Mouse (Mus musculus) embryonic fibroblast, embryonic 13.5 days (primary cell): ENCODE measurements at regions not wholly inside any gene's neighbourhood (a gene's known extent, or its start where the extent isn't known, plus 50 kb on each side); places are given as distances from the start of the nearest gene placed in this dataset.

Experiments
- H3K27ac ChIP-seq: 2 replicates; pipeline ENCODE4 v1.5.1; 2012; ENCODE audit warnings: low read length, control low read depth, inconsistent platforms; ENCODE audit not compliant: insufficient read depth
- H3K4me1 ChIP-seq: 2 replicates; pipeline ENCODE4 v1.6.1; 2011; ENCODE audit warnings: low read length; ENCODE audit not compliant: control insufficient read depth, insufficient read depth
- H3K4me3 ChIP-seq: 2 replicates; pipeline ENCODE4 v1.5.1; 2011; ENCODE audit warnings: mild to moderate bottlenecking, control low read depth, low read length; ENCODE audit not compliant: insufficient read depth
- CTCF ChIP-seq: IDR thresholded peaks from 2 replicates; pipeline ENCODE4 v1.5.1; 2011; ENCODE audit warnings: mild to moderate bottlenecking, control low read depth, low read length, moderate library complexity, borderline replicate concordance; ENCODE audit not compliant: insufficient read depth
- POLR2A ChIP-seq: IDR thresholded peaks from 2 replicates; pipeline ENCODE4 v1.6.1; 2011; ENCODE audit warnings: low read depth, mild to moderate bottlenecking, control low read depth, low read length, moderate library complexity

DNA sequence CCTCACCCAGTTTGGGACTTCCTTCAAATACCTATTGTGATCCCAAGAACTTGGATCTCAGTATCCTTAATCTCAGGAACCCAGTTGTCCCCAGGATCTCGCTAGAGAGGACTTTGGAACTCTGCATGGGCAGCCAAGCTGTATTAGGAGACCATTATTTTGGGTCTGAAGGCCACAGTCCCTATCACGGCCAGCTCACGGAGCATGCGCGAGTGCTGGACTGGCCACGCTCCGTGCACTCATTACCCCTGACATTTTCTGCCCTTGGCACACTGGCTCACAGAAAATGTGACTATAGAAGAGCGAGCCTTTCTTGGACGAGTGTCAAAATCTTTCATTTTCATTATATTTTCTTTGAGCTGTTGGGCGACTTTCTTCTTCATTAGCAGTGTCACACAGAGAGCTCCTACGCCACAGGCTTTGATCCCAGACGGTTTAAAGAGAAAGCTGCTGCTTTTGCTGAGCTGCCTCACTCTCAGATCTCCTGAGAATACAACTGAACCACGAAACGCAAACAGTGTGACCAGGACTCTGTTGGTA, 79.4 kb upstream of the Slc25a36 start:
- Histone ChIP-seq H3K4me1 (no peaks in the 10 kb centered on the region), H3K27ac (no peak overlapping the region), H3K4me3 (no peak overlapping the region)
- no peak for TF ChIP-seq POLR2A
- TF ChIP-seq CTCF = no peak

DNA sequence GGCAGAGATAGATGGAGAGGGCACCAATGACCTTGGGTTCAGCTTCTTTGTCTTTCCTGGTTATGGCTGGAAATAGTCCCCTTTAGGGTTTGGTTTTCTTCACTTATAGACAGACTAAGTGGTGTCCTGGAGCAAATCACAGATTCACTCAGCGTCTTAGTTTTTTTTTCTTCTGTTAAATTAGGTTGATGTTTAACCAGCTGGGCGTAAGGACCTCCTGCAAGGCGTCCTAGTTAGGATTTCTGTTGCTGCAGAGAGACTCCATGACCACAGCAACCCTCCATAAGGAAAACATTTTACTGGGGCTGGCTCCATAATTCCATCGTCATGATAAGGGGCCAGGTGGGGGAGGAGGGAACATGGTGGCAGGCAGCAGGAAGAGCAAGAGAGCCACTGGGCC, 78.7 kb upstream of the Slc25a36 start:
- no peak overlapping the region for H3K27ac ChIP-seq
- H3K4me3 ChIP-seq = no peak overlapping the region
- TF ChIP-seq POLR2A (no peak), CTCF (no peak)
- H3K4me1 ChIP-seq = no peaks in the 10 kb centered on the region

GRCm38 (mm10) chr9:97188616-97189330, 77.8 kb upstream of the Slc25a36 start:
- Histone ChIP-seq H3K27ac (no peak overlapping the region), H3K4me1 (no peaks in the 10 kb centered on the region), H3K4me3 (no peak overlapping the region)
- TF ChIP-seq CTCF (no peak), POLR2A (no peak)

DNA sequence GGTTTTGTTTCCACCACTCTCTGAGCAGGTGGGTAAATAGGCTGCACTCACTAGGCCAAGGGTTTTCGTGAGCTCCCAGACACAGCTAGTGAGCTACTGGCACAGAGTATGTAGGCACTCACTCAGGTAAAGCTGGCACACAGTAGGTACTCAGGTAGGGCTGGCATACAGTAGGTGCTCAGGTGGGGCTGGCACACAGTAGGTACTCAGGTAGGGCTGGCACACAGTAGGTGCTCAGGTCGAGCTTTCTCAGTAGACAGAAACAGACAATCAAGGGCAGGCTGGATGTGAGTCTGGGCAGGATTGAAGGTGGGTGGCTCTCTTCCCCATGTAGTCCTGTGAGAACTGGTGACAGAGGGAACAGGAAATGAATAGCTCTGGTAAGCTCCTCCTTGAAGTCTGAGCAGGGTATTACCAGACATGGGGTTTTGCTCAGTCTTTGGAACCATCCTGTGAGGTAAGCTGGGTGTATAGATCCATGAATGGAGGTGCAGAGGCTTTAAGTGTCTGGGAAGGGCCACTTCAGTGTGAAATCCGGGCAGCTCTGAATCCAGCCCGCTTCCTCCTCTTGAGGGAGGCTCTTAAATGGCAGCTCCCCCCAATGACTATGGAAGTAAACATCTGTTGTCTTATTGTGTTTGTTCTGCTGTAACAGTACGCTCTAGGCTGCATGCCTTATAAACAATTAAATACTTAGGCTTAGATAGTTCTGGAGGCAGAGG, 62.4 kb upstream of the Slc25a36 start:
- TF ChIP-seq CTCF (no peak), POLR2A (no peak)
- no peak overlapping the region for H3K4me3 ChIP-seq
- H3K4me1 ChIP-seq = no peaks in the 10 kb centered on the region
- no peak overlapping the region for H3K27ac ChIP-seq

GRCm38 (mm10) chr9:97172075-97172474, 61.1 kb upstream of the Slc25a36 start:
- TF ChIP-seq POLR2A (no peak), CTCF (no peak)

GRCm38 (mm10) chr9:97171484-97171883, 60.5 kb upstream of the Slc25a36 start:
- TF ChIP-seq POLR2A (no peak), CTCF (no peak)
- Histone ChIP-seq H3K4me3 (no peak overlapping the region), H3K4me1 (no peaks in the 10 kb centered on the region), H3K27ac (no peak overlapping the region)

More at GRCm38 (mm10) chr9:97172075-97172474, 61.1 kb upstream of the Slc25a36 start:
- H3K27ac ChIP-seq = no peak overlapping the region
- no peaks in the 10 kb centered on the region for H3K4me1 ChIP-seq
- no peak overlapping the region for H3K4me3 ChIP-seq

DNA sequence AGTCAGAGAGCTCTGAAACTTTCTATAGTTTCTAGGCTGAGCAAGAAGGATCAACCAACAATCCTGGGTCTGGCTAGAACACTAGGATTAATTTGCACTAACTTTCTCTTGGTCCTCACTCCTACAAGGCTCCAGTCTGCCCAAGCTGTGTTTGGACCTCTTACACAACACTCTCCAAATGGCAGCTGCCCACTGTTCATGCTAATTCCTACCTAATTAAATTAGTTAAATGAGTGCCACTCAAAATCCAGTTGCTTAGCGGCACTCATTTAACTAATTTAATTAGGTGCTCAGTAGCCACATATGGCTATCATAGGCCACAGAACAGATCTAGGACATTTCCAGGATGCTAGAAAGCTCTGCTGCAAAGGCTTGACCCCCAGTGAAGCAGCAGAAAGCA, 59.9 kb upstream of the Slc25a36 start:
- no peak overlapping the region for H3K4me3 ChIP-seq
- no peaks in the 10 kb centered on the region for H3K4me1 ChIP-seq
- no peak for TF ChIP-seq CTCF
- TF ChIP-seq POLR2A = no peak
- no peak overlapping the region for H3K27ac ChIP-seq

DNA sequence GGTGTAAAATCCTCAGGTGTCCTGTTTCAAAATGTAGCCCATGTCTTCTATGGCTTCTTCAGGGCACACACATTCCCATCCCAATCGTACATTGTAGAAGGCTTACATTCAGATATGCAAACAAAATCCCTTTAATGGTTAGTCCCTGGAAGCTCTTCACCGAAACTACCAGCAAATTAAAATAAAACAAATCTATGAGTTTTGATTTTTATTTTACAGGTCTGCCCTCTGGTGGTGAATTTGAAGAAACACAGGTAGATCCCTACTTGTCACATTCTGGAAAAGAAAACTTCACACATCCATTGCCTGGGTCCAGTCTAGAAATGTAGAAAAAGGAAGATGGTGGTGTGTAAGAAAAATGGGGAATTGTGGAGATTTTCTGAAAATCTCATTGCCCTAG, 51.5 kb upstream of the Slc25a36 start:
- TF ChIP-seq POLR2A (no peak), CTCF (no peak)
- Histone ChIP-seq H3K4me1 (no peaks in the 10 kb centered on the region), H3K4me3 (no peak overlapping the region), H3K27ac (no peak overlapping the region)
